Mouse (Mus musculus) ES-E14 (cell line): ENCODE results near the gene Fblim1. TPM values are rescaled to one million over a fixed set of nuclear protein-coding genes. Genes with fewer than 3 reads are reported as not detected.

Source experiments
- DNase-seq: peaks from one replicate; pipeline ENCODE4 v3.0.0-alpha.2; 2013; ENCODE audit warnings: low read depth, low spot score
- H3K27ac ChIP-seq: 2 replicates; pipeline ENCODE4 v1.5.1; 2012; ENCODE audit warnings: low read depth, mild to moderate bottlenecking, low read length, moderate library complexity, mixed read lengths; ENCODE audit not compliant: poor library complexity, insufficient read depth, severe bottlenecking
- H3K36me3 ChIP-seq: 2 replicates; pipeline ENCODE4 v1.6.1; 2012; ENCODE audit warnings: mild to moderate bottlenecking, low read length, moderate library complexity, mixed read lengths; ENCODE audit not compliant: control insufficient read depth, poor library complexity, insufficient read depth, severe bottlenecking
- H3K4me1 ChIP-seq, 2 experiments: fragments of 150-350 bp in 1 of 2; sonication (generic) in 1 of 2; 2 replicates each; pipeline ENCODE4 v1.6.1; 2012; ENCODE audit warnings: low read length in 2 of 2, mild to moderate bottlenecking in 1 of 2, mixed read lengths in 1 of 2; ENCODE audit not compliant: control insufficient read depth in 2 of 2, insufficient read depth in 2 of 2, poor library complexity in 1 of 2
- H3K4me3 ChIP-seq, 2 experiments: fragments of 150-350 bp in 1 of 2; sonication (generic) in 1 of 2; 2 replicates each; pipeline ENCODE4 v1.5.1; 2012; ENCODE audit warnings: low read length in 2 of 2, low read depth in 1 of 2, mild to moderate bottlenecking in 1 of 2, mixed read lengths in 1 of 2; ENCODE audit not compliant: insufficient read depth in 1 of 2, poor library complexity in 1 of 2, severe bottlenecking in 1 of 2
- H3K9ac ChIP-seq: 2 replicates; pipeline ENCODE4 v1.6.1; 2012; ENCODE audit warnings: low read depth, mild to moderate bottlenecking, low read length, mixed read lengths; ENCODE audit not compliant: poor library complexity, insufficient read depth, severe bottlenecking
- H3K9me3 ChIP-seq: fragments of 150-350 bp; sonication (generic); 2 replicates; pipeline ENCODE4 v1.6.1; 2012; ENCODE audit warnings: low read depth, mild to moderate bottlenecking, low read length; ENCODE audit not compliant: control insufficient read depth, insufficient read depth
- CHD2 ChIP-seq: IDR thresholded peaks from 2 replicates; pipeline ENCODE4 v1.6.1; 2014; ENCODE audit warnings: mild to moderate bottlenecking, low read depth, low read length, inconsistent platforms
- HCFC1 ChIP-seq: IDR thresholded peaks from 2 replicates; pipeline ENCODE4 v1.6.1; 2012; ENCODE audit warnings: low read length, inconsistent platforms, borderline replicate concordance; ENCODE audit not compliant: insufficient read depth
- MAFK ChIP-seq: IDR thresholded peaks from 2 replicates; pipeline ENCODE4 v1.6.1; 2014; ENCODE audit warnings: mild to moderate bottlenecking, low read depth, low read length, inconsistent platforms; ENCODE audit not compliant: insufficient read depth
- ZC3H11A ChIP-seq: IDR thresholded peaks from 2 replicates; pipeline ENCODE4 v1.6.1; 2012; ENCODE audit warnings: low read depth, mild to moderate bottlenecking, inconsistent platforms, low read length, borderline replicate concordance
- ZNF384 ChIP-seq: IDR thresholded peaks from 2 replicates; pipeline ENCODE4 v1.6.1; 2012; ENCODE audit warnings: low read depth, low read length, inconsistent platforms
- in situ Hi-C, 2 experiments: fragments of 600-800 bp; cut with MboI; formaldehyde crosslinking; loops; one replicate each; pipeline ENCODE4 v1.15.1; 2025; ENCODE audit warnings: low sequenced_read_pairs in 2 of 2, inconsistent platforms in 1 of 2; ENCODE audit not compliant: unreplicated experiment in 2 of 2
- total RNA-seq: library from RNA; depleted of rRNA; stranded (reverse); fragments of 300-350 nt; gene quantifications from 2 replicates; pipeline ENCODE4 v1.2.3, GENCODE M21; 2012

The Fblim1 gene
- total RNA-seq, 1 experiment = 71.3 TPM

GRCm38 (mm10) chr4:141630021-141630420, 24.1 kb upstream of the Fblim1 start:
- Histone ChIP-seq H3K9ac (no peak overlapping the region), H3K4me1 (peaks cover 0 to 13% of the 10 kb centered on the region in 2 experiments; a peak in 1 of 4 replicates), H3K36me3 (peaks cover 2% of the 10 kb centered on the region; the same call in 1 of the 2 replicates), H3K9me3 (no peaks in the 10 kb centered on the region), H3K4me3 (no peak overlapping the region), H3K27ac (no peak overlapping the region)
- no peak for DNase-seq
- TF ChIP-seq HCFC1 (no peak), MAFK (no peak), ZC3H11A (no peak), CHD2 (no peak), ZNF384 (no peak)
- in situ Hi-C loops = no loop called here

GRCm38 (mm10) chr4:141628661-141629060, 22.8 kb upstream of the Fblim1 start:
- TF ChIP-seq HCFC1 = no peak
- no peak for TF ChIP-seq ZNF384
- TF ChIP-seq CHD2 = no peak
- TF ChIP-seq MAFK = no peak
- no peak for TF ChIP-seq ZC3H11A
- Histone ChIP-seq H3K36me3 (peaks cover 2% of the 10 kb centered on the region; the same call in 1 of the 2 replicates), H3K27ac (no peak overlapping the region)

DNA sequence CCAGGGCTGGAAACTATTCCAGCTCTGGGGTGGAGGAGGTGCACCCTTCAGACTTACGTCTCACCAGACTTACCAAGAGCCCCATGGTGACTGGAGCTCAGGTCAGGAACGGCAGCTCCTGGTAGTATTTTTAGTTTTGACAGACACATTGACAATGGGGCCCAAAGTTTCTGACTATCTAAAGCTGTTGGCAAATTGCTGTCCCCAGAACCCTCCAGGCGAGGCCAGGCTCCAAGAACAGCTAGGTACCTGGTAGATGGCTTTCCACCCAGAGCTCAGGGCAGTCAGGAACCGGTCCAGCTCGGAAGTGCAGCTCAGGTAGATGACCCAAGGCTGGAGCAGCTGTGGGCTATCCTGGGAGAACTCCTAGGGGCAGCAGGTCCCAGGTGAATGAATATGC, 21.6 kb upstream of the Fblim1 start:
- no peaks in the 10 kb centered on the region for H3K9me3 ChIP-seq
- TF ChIP-seq CHD2 = no peak
- no peak for TF ChIP-seq ZC3H11A
- no peak for TF ChIP-seq ZNF384
- TF ChIP-seq HCFC1 = no peak
- TF ChIP-seq MAFK = no peak
- H3K36me3 ChIP-seq = peaks cover 2% of the 10 kb centered on the region; the same call in 1 of the 2 replicates
- H3K9ac ChIP-seq = no peak overlapping the region
- no peak overlapping the region for H3K4me3 ChIP-seq
- H3K4me1 ChIP-seq = peaks cover 0 to 18% of the 10 kb centered on the region in 2 experiments; a peak in 3 of 4 replicates
- H3K27ac ChIP-seq = no peak overlapping the region
- no peak for DNase-seq
- in situ Hi-C loops = no loop called here

More at GRCm38 (mm10) chr4:141628661-141629060, 22.8 kb upstream of the Fblim1 start:
- peaks cover 0 to 16% of the 10 kb centered on the region in 2 experiments; a peak in 3 of 4 replicates for H3K4me1 ChIP-seq
- in situ Hi-C loops = no loop called here
- H3K4me3 ChIP-seq = peak overlapping the region in 1 of 2 experiments; percentile 26; a peak in 1 of 4 replicates
- H3K9me3 ChIP-seq = no peaks in the 10 kb centered on the region
- DNase-seq = no peak
- no peak overlapping the region for H3K9ac ChIP-seq

DNA sequence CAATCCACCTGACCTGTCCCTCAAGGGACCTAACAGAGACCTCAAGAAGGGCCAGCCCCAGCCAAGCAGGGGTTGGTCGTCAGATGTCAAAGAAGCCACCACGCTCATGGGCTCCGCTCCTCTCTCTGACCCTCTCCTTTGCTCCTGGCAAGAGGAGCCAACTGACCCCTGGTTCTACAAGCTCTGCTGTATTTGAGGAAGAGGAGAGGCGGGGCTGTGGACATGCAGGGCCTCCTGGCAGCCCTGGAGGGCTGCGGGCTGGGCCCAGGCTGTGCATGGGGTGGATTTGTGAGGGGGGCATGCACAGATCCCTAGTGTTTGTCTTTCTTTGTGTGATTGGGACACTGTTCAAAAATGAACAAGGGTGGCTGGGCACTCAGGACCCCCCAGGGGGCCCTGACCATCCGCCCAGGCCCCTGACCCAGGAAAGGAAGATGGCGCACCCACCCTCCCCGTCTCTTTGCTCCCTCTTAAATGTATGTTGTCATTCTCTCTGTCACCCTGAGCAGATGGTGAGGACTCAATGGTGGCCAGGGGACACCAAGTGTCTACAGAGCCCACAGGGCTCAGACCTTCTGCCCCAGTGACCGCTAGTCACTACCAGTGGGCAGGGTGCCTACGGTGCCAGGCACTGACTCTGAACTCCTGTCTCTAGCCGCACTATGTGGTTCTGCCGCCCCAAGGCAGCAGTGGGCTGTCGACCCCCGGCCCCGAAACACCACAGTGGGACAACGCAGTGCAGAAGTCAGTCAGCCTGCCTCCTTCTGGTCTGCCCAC, 20.1 kb upstream of the Fblim1 start:
- Histone ChIP-seq H3K27ac (no peak overlapping the region), H3K4me1 (peaks cover 0 to 15% of the 10 kb centered on the region in 2 experiments; a peak in 3 of 4 replicates), H3K9ac (no peak overlapping the region), H3K4me3 (no peak overlapping the region), H3K9me3 (no peaks in the 10 kb centered on the region), H3K36me3 (no peaks in the 10 kb centered on the region)
- no peak for DNase-seq
- in situ Hi-C loops = no loop called here
- TF ChIP-seq ZC3H11A = no peak
- no peak for TF ChIP-seq MAFK
- no peak for TF ChIP-seq CHD2
- TF ChIP-seq HCFC1 = no peak
- no peak for TF ChIP-seq ZNF384
